Mouse (Mus musculus) ES-Bruce4 (cell line): ENCODE data around the gene Acp6.

Source experiments
- CTCF ChIP-seq: IDR thresholded peaks from one replicate; pipeline ENCODE4 v1.8.1; 2011; ENCODE audit warnings: low read depth, low read length
- EP300 ChIP-seq: IDR thresholded peaks from 2 replicates; pipeline ENCODE4 v1.6.1; 2011; ENCODE audit warnings: low read depth, low read length; ENCODE audit not compliant: insufficient read depth

DNA sequence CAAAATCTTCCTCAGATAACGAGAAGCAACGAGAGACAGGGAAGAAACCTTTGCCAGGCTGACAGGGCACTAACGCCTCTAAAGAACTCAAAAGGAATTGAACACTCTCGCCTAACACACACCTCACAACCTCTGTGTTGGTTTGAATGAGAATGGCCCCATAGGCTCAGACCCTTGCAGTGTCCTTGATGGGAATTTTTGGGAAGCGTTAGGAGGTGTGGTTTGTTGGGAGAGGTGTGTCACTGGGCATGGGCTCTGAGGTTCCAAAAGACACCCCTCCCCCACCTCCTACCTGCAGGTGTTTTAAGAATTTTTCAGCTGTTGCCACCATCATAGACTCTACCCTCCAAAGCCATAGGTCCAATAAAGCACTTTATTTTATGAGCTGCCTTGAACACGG, 20.3 kb downstream of the Acp6 start:
- TF ChIP-seq EP300 (0 out of 2 replicates have a peak, but pooled peaks have one; percentile 12), CTCF (no peak)
